Mouse (Mus musculus): Measurements from ENCODE around the gene Slc9a9. TPM values are rescaled to one million over a fixed set of nuclear protein-coding genes. Genes with fewer than 3 reads are reported as not detected.

The Slc9a9 gene
- total and polyA plus RNA-seq, 3 experiments = 0.46 to 0.71 TPM; not detected in 1

DNA sequence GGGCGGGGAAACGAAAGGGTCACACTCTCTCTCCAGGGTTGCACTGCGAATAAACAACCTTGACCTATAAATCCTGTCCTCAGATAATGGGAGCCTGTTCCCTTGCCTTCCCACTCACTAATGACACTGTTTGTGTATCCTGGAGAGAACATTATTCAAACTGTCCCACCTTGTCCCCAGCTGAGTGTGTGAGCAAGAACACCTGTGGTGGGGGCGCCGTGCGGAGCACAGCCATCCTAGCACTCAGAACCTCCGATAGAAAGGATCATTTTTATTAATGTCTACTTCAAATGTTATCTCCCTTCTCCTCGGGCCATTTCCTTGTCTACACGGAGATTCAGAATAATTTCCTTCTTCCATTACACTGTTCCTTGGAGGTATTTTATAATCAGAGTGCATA is 382.5 kb downstream of the Slc9a9 start:
- TF ChIP-seq GABPA (IDR thresholded peaks at IDR 0.05; ENCODE audit: low read depth, low read length) (no peak), MYB (IDR thresholded peaks at IDR 0.05; ENCODE audit: low read depth, low read length) (no peak)
- Histone ChIP-seq H3K4me3 (ENCODE audit: control insufficient read depth in 1 of 2, insufficient read depth in 1 of 2, low read depth in 2 of 2, low read length in 2 of 2) (no peak overlapping the region), H3K4me1 (ENCODE audit: control insufficient read depth in 1 of 2, insufficient read depth in 2 of 2, low read length in 2 of 2) (no peaks in the 10 kb centered on the region)

GRCm38 (mm10) chr9:95053183-95053582 is 383.5 kb downstream of the Slc9a9 start:
- H3K9me3 ChIP-seq (replicated peaks; ENCODE audit: insufficient read depth, low read length) = no peaks in the 10 kb centered on the region
- no peak overlapping the region for H3K4me3 ChIP-seq (ENCODE audit: control insufficient read depth in 1 of 2, insufficient read depth in 1 of 2, low read depth in 2 of 2, low read length in 2 of 2)
- DNase-seq (ENCODE audit: low read depth, low spot score) = no peak
- no peak overlapping the region for H3K27ac ChIP-seq (ENCODE audit: control insufficient read depth, low read depth, low read length)
- no peaks in the 10 kb centered on the region for H3K4me1 ChIP-seq (ENCODE audit: control insufficient read depth in 1 of 2, insufficient read depth in 2 of 2, low read length in 2 of 2)
- no peaks in the 10 kb centered on the region for H3K79me2 ChIP-seq (ENCODE audit: control insufficient read depth, insufficient read depth, low read length, poor library complexity)
- no peaks in the 10 kb centered on the region for H3K27me3 ChIP-seq (ENCODE audit: control insufficient read depth in 1 of 2, insufficient read depth in 2 of 2, low read length in 2 of 2)
- H3K36me3 ChIP-seq (ENCODE audit: control insufficient read depth in 1 of 2, insufficient read depth in 2 of 2, low read length in 2 of 2) = no peaks in the 10 kb centered on the region
- H3K9ac ChIP-seq (ENCODE audit: control insufficient read depth, low read depth, low read length, poor library complexity, severe bottlenecking) = no peak overlapping the region
- TF ChIP-seq MYC (IDR thresholded peaks at IDR 0.05; ENCODE audit: low read depth, low read length) = no peak
- no peak for TF ChIP-seq TCF12 (IDR thresholded peaks at IDR 0.05; ENCODE audit: low read depth, low read length)
- no peak for TF ChIP-seq ETS1 (IDR thresholded peaks at IDR 0.05; ENCODE audit: low read depth, low read length)
- no peak for TF ChIP-seq TAL1 (IDR thresholded peaks at IDR 0.05; ENCODE audit: low read length)
- no peak for TF ChIP-seq GABPA (IDR thresholded peaks at IDR 0.05; ENCODE audit: low read depth, low read length)
- no peak for TF ChIP-seq E2F4 (IDR thresholded peaks at IDR 0.05; ENCODE audit: borderline replicate concordance, low read depth, low read length)
- TF ChIP-seq POLR2A (IDR thresholded peaks at IDR 0.05; ENCODE audit: control insufficient read depth in 1 of 2, insufficient read depth in 1 of 2, low read depth in 1 of 2, low read length in 2 of 2, poor library complexity in 1 of 2) = no peak
- TF ChIP-seq SIN3A (IDR thresholded peaks at IDR 0.05; ENCODE audit: low read length) = no peak
- TF ChIP-seq UBTF (IDR thresholded peaks at IDR 0.05; ENCODE audit: borderline replicate concordance, insufficient read depth, low read depth, low read length) = no peak
- no peak for TF ChIP-seq RAD21 (IDR thresholded peaks at IDR 0.05; ENCODE audit: low read depth, low read length)
- no peak for TF ChIP-seq MEF2A (IDR thresholded peaks at IDR 0.05; ENCODE audit: extremely low read depth, insufficient replicate concordance, low read depth, low read length, poor library complexity, severe bottlenecking)
- TF ChIP-seq BHLHE40 (IDR thresholded peaks at IDR 0.05; ENCODE audit: borderline replicate concordance, low read depth, low read length) = no peak
- no peak for TF ChIP-seq ZC3H11A (IDR thresholded peaks at IDR 0.05; ENCODE audit: low read depth, low read length)
- TF ChIP-seq MXI1 (IDR thresholded peaks at IDR 0.05; ENCODE audit: low read depth, low read length) = no peak
- no peak for TF ChIP-seq CHD2 (IDR thresholded peaks at IDR 0.05; ENCODE audit: low read length)
- no peak for TF ChIP-seq POLR2AphosphoS2 (IDR thresholded peaks at IDR 0.05; ENCODE audit: low read length)
- TF ChIP-seq ZMIZ1 (IDR thresholded peaks at IDR 0.05; ENCODE audit: low read depth, low read length) = no peak

More for the DNA sequence above, 382.5 kb downstream of the Slc9a9 start:
- Histone ChIP-seq H3K79me2 (ENCODE audit: control insufficient read depth, insufficient read depth, low read length, poor library complexity) (no peaks in the 10 kb centered on the region), H3K27me3 (ENCODE audit: control insufficient read depth in 1 of 2, insufficient read depth in 2 of 2, low read length in 2 of 2) (no peaks in the 10 kb centered on the region), H3K36me3 (ENCODE audit: control insufficient read depth in 1 of 2, insufficient read depth in 2 of 2, low read length in 2 of 2) (no peaks in the 10 kb centered on the region), H3K9me3 (replicated peaks; ENCODE audit: insufficient read depth, low read length) (no peaks in the 10 kb centered on the region), H3K27ac (ENCODE audit: control insufficient read depth, low read depth, low read length) (no peak overlapping the region), H3K9ac (ENCODE audit: control insufficient read depth, low read depth, low read length, poor library complexity, severe bottlenecking) (no peak overlapping the region)
- DNase-seq (ENCODE audit: low read depth, low spot score) = no peak

Data from MEL (cell line).